Mouse (Mus musculus) forebrain, embryonic 10.5 days (tissue): ENCODE data around the gene Cdk1. TPM values are rescaled to one million over a fixed set of nuclear protein-coding genes. Genes with fewer than 3 reads are reported as not detected.

Source experiments
- DNase-seq: peaks from one replicate; pipeline ENCODE4 v3.0.0-alpha.2; 2017; ENCODE audit warnings: low spot score; ENCODE audit errors: extremely low spot score
- H3K27ac ChIP-seq: fragments of 300-500 bp; sonication (generic); 2 replicates; pipeline ENCODE4 v1.5.1; 2016; ENCODE audit warnings: mild to moderate bottlenecking
- H3K27me3 ChIP-seq: fragments of 300-500 bp; sonication (generic); 2 replicates; pipeline ENCODE4 v1.6.1; 2016; ENCODE audit warnings: mild to moderate bottlenecking; ENCODE audit not compliant: poor library complexity, severe bottlenecking
- H3K36me3 ChIP-seq: fragments of 300-500 bp; sonication (generic); replicated peaks from 2 replicates; pipeline ENCODE4 v1.6.1; 2016; ENCODE audit warnings: mild to moderate bottlenecking, moderate library complexity
- H3K4me1 ChIP-seq: fragments of 300-500 bp; sonication (generic); 2 replicates; pipeline ENCODE4 v1.6.1; 2016
- H3K4me3 ChIP-seq: fragments of 300-500 bp; sonication (generic); 2 replicates; pipeline ENCODE4 v1.5.1; 2016; ENCODE audit warnings: mild to moderate bottlenecking, moderate library complexity
- H3K9me3 ChIP-seq: fragments of 300-500 bp; sonication (generic); 2 replicates; pipeline ENCODE4 v1.6.1; 2016; ENCODE audit warnings: mild to moderate bottlenecking, moderate library complexity
- WGBS: fragments of 180-500 bp; shearing (Covaris S2); methylation state at CpG from one replicate; pipeline ENCODE4 v1.1.7; 2016; 5-methylcytosine and 5-hydroxymethylcytosine counted together
- polyA plus RNA-seq: library from polyadenylated mRNA; unstranded; fragments of >200 nt; fragmentation: Nextera tagmentation; extraction: Ambion mirVana; gene quantifications from 2 replicates; pipeline ENCODE4 v1.2.1, GENCODE M21; 2016

Gene Cdk1
- 542 and 548 TPM in 2 replicates for polyA plus RNA-seq

- Histone ChIP-seq H3K9me3 (0 out of 2 replicates have a peak, but pooled peaks cover 3% of the 10 kb centered on the region), H3K36me3 (peaks cover 38% of the 10 kb centered on the region), H3K4me1 (peaks cover 40% of the 10 kb centered on the region), H3K27ac (peak within 1 kb of the TSS; percentile 98), H3K27me3 (no peaks in the 10 kb centered on the region), H3K4me3 (peak within 1 kb of the TSS; percentile 97)
- DNase-seq: peak; percentile 96
- under 1% methylated on average over 51 of the region's 51 CpGs for WGBS
Observed at GRCm38 (mm10) chr10:69352212-69353085, at the start of gene Cdk1. Gene Cdk1, minus strand, starts transcription at chr10:69352938.

- no peak overlapping the region for H3K27ac ChIP-seq
- H3K36me3 ChIP-seq: no peaks in the 10 kb centered on the region
- H3K27me3 ChIP-seq: peaks cover 73% of the 10 kb centered on the region
- DNase-seq: peak; percentile 28
- H3K4me1 ChIP-seq: peaks cover 26% of the 10 kb centered on the region
- H3K9me3 ChIP-seq: no peaks in the 10 kb centered on the region
- WGBS: 2% methylated on average over 17 of the region's 17 CpGs
- peak overlapping the region; percentile 75 for H3K4me3 ChIP-seq
Observed at GRCm38 (mm10) chr10:69399814-69400385, 47.2 kb upstream of the Cdk1 start.

GRCm38 (mm10) chr10:69398763-69399590 is 46.2 kb upstream of the Cdk1 start, which contains the start of gene Ank3:
Gene Ank3, plus strand, starts transcription at chr10:69398773.
- under 1% methylated on average over 74 of the region's 77 CpGs for WGBS
- Histone ChIP-seq H3K4me3 (peak within 1 kb of the TSS; percentile 75), H3K27ac (peak within 1 kb of the TSS; percentile 22; the same call in 1 of the 2 replicates), H3K27me3 (peaks cover 81% of the 10 kb centered on the region), H3K4me1 (peaks cover 26% of the 10 kb centered on the region), H3K9me3 (no peaks in the 10 kb centered on the region), H3K36me3 (no peaks in the 10 kb centered on the region)
- DNase-seq: peak; percentile 46

GRCm38 (mm10) chr10:69398197-69398762 is 45.5 kb upstream of the Cdk1 start:
- Histone ChIP-seq H3K27me3 (peaks cover 83% of the 10 kb centered on the region), H3K27ac (no peak overlapping the region), H3K9me3 (no peaks in the 10 kb centered on the region), H3K4me1 (peaks cover 26% of the 10 kb centered on the region), H3K36me3 (no peaks in the 10 kb centered on the region), H3K4me3 (peak overlapping the region; percentile 75)
- DNase-seq: peak; percentile 45
- 1% methylated on average over 26 of the region's 26 CpGs for WGBS

- no peaks in the 10 kb centered on the region for H3K4me1 ChIP-seq
- H3K36me3 ChIP-seq: no peaks in the 10 kb centered on the region
- no peak overlapping the region for H3K4me3 ChIP-seq
- WGBS: 95% methylated on average over 4 of the region's 4 CpGs
- no peak for DNase-seq
- H3K27ac ChIP-seq: no peak overlapping the region
- peaks cover 6% of the 10 kb centered on the region for H3K27me3 ChIP-seq
- no peaks in the 10 kb centered on the region for H3K9me3 ChIP-seq
Observed at GRCm38 (mm10) chr10:69389511-69389910, 36.8 kb upstream of the Cdk1 start.

GRCm38 (mm10) chr10:69386767-69387166 is 34.0 kb upstream of the Cdk1 start:
- WGBS: 87% methylated on average over 8 of the region's 8 CpGs
- DNase-seq: no peak
- H3K4me3 ChIP-seq: no peak overlapping the region

GRCm38 (mm10) chr10:69385136-69385535 is 32.4 kb upstream of the Cdk1 start:
- no peaks in the 10 kb centered on the region for H3K36me3 ChIP-seq
- H3K4me1 ChIP-seq: no peaks in the 10 kb centered on the region
- 94% methylated on average over 8 of the region's 8 CpGs for WGBS

More at GRCm38 (mm10) chr10:69386767-69387166, 34.0 kb upstream of the Cdk1 start:
- Histone ChIP-seq H3K36me3 (no peaks in the 10 kb centered on the region), H3K27me3 (no peaks in the 10 kb centered on the region), H3K27ac (no peak overlapping the region), H3K9me3 (no peaks in the 10 kb centered on the region), H3K4me1 (no peaks in the 10 kb centered on the region)

GRCm38 (mm10) chr10:69384640-69385039 is 31.9 kb upstream of the Cdk1 start:
- 88% methylated on average over 11 of the region's 11 CpGs for WGBS
- H3K4me1 ChIP-seq: no peaks in the 10 kb centered on the region
- H3K9me3 ChIP-seq: no peaks in the 10 kb centered on the region
- no peaks in the 10 kb centered on the region for H3K27me3 ChIP-seq
- no peaks in the 10 kb centered on the region for H3K36me3 ChIP-seq
- H3K4me3 ChIP-seq: no peak overlapping the region
- H3K27ac ChIP-seq: no peak overlapping the region
- DNase-seq: no peak

More at GRCm38 (mm10) chr10:69385136-69385535, 32.4 kb upstream of the Cdk1 start:
- Histone ChIP-seq H3K4me3 (no peak overlapping the region), H3K9me3 (no peaks in the 10 kb centered on the region), H3K27me3 (no peaks in the 10 kb centered on the region), H3K27ac (no peak overlapping the region)
- DNase-seq: no peak

GRCm38 (mm10) chr10:69383186-69383585 is 30.4 kb upstream of the Cdk1 start:
- 95% methylated on average over 1 of the region's 1 CpGs for WGBS
- Histone ChIP-seq H3K27me3 (no peaks in the 10 kb centered on the region), H3K4me3 (no peak overlapping the region), H3K27ac (no peak overlapping the region), H3K9me3 (no peaks in the 10 kb centered on the region), H3K4me1 (no peaks in the 10 kb centered on the region), H3K36me3 (no peaks in the 10 kb centered on the region)
- DNase-seq: no peak

GRCm38 (mm10) chr10:69375154-69375553 is 22.4 kb upstream of the Cdk1 start:
- no peak overlapping the region for H3K4me3 ChIP-seq
- H3K27ac ChIP-seq: no peak overlapping the region
- WGBS: 60% methylated on average over 7 of the region's 7 CpGs
- no peaks in the 10 kb centered on the region for H3K36me3 ChIP-seq
- H3K4me1 ChIP-seq: peaks cover 3% of the 10 kb centered on the region; the same call in 1 of the 2 replicates
- DNase-seq: no peak
- no peaks in the 10 kb centered on the region for H3K9me3 ChIP-seq
- H3K27me3 ChIP-seq: no peaks in the 10 kb centered on the region

GRCm38 (mm10) chr10:69373796-69374550 is 21.2 kb upstream of the Cdk1 start:
- Histone ChIP-seq H3K4me1 (peaks cover 3% of the 10 kb centered on the region; the same call in 1 of the 2 replicates), H3K27me3 (no peaks in the 10 kb centered on the region), H3K9me3 (no peaks in the 10 kb centered on the region), H3K27ac (no peak overlapping the region), H3K36me3 (no peaks in the 10 kb centered on the region), H3K4me3 (no peak overlapping the region)
- 70% methylated on average over 10 of the region's 10 CpGs for WGBS
- no peak for DNase-seq
